Mouse (Mus musculus): Measurements from ENCODE around the gene Il33.

Il33 gene

DNA sequence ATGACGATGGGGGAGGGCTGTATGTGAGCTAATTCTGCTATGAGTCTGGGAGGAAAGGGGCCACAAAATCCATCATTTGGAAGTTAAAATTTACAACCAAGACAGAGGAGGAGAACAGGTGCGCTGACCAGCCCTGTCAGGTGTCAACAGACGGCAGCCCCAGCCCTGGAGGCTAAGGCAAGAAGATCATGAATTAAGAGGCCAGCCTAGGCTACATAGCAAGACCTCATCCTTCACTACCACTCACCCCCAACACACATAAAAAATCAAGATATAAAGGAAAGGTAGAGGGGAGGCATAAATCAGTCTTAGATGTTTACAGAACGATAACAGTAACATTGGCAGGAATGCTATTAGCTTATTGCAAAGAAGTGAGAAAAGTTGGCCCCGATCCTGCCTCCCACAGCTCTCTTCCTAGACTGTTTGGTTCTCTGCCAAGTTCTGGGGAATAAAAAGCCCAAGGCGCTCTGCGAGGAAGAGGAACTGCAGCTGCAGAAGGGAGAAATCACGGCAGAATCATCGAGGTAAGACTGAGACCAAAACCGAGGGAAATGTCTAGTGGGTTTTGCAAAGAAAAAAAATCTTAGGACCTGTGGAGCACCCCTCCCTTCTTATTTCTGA, at the start of gene Il33:
Gene Il33, plus strand, starts transcription at position 477 of the 621 bp plus-strand sequence.
- peak; percentile 51 for DNase-seq

DNA sequence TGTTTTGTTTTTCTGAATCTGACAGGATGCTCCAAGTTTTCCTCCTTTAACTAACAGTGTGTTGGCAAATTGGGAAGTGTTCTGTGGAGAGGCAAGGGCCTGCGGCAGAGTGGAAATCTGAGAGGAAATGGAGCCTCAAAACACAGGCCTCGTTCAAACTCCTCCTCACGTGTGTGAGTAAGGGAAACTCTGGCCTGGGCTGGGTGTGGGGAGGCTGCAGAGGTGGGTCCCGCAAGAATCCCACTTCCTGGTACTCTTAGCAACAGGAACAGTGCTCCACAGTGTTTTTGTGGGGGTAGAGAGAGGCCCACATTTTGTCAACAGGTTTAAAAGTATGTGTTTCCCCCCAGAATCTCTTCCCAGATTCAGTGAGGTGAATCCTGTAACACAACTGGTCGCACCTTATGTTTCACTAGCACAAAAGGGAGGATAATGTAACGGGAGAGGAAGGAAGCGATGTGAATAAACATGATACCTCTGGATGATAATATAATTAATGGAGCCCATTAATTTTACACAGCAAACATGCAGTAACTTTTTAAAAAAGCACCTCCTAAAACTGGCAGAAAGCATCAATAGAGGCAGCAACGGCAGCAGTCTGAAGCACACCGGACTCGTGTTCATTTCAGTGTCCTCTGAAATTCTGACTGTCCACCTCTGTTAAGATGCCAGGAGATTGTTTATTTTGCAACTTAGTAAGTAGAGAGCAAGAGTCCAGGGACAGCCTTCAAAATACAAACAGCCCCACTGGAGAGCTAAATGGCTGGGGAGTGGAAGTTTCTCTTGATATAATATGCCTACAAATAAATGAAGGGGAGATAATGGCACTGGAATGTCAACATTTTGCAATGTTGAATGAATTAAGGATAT, 47.3 kb upstream of the Il33 start:
- no peak for DNase-seq

DNA sequence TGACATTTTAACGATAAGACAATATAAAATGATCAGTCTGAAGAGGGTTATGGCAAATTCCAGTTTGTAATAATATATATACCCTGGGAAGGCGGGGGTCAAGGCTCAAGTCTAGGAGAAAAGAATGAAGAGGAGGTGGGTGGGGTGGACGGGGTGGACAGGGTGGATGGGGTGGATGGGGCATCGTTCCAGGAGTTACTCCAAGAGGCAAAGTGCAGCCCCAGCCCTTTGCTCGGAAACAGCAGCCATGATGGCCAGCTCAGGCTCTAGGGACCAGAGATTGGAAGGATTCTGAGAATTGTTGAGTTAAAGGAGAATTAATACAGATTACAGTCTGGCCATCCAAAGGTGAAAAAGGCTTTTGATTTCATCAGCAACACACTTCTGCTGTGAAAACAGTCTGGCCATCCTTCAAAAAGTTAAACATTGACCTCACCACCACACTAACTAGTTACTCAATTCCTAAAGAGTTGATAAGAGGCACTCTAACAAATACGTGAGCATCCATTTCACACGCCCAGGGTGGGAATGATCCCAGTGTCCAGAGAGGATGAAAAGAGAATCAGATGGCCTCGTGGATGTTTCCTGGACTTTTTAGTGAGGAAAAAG, 45.9 kb upstream of the Il33 start:
- no peak for DNase-seq

DNA sequence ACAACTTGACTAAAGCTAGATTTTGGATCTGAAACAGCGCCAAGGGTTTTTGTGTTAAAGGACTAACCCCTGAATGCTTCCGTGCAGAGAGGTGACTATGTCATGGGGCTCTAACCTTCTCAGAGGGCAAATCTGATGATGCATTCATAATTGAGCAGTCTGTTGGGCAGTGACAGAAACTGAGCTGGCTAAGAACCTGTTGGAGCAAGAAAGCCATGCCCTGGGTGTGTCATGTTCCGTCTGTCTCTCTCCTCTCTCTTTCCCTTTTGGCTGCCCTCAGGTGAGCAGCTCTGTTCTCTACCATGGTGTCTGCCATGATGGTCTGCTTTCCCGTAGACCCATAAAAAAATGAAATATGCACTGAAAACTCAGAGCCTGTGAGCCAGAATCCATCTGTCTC, 44.0 kb upstream of the Il33 start:
- DNase-seq = no peak

DNA sequence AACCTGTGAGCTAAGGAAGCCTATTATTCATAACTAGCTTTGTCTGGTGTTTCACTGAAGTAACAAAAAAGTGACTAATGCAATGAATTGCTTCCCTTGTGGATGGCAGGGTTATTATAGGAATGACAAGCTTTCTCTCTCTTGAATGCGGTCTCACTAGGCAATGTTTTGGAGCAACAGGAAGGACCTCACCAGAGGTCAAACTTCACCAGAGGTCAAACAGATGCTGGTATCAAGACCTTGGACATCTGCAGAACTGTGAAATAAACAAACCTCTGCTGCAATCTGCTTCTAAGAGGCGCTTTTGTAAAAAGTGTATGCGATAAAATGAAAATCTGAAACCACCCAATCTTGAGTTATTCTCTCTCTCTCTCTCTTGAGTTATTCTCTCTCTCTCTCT, 42.2 kb upstream of the Il33 start:
- no peak for DNase-seq

DNA sequence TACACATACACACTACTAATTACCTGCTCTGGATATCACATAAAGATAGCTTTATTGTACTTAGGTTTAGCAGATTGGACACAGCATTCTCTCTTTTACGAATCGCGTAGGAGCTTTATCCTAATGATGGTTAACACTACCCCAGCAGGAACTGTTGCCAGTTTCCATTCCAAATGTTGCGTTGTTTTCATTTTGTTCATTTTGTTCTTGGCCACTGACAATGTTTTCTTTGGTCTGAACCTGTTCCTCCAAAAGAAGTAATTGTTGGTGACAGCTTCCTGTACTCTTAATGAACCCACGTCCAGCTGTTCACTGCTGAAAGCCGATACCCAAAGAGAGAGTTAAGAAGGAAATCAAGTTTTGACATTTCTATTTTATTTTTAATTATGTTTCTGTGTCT, 39.4 kb upstream of the Il33 start:
- DNase-seq = no peak

DNA sequence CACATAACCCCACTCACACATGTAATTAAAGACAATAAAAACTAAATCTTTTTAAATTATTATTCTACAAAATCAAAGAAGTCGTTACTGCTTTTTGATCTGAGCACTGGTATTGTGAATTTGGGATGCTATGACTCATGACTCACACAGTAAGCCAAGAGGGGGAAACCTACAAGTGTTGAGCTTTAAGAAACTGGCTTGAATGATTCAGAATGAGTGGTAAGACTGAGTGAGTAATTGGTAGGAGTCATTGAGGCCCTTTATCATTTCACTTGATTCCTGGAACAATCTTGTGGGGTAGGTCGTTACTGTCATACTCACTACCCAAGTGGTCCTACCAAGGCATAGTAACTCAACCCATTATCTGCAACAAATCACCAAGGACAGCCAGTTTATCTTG, 37.4 kb upstream of the Il33 start:
- DNase-seq = no peak

DNA sequence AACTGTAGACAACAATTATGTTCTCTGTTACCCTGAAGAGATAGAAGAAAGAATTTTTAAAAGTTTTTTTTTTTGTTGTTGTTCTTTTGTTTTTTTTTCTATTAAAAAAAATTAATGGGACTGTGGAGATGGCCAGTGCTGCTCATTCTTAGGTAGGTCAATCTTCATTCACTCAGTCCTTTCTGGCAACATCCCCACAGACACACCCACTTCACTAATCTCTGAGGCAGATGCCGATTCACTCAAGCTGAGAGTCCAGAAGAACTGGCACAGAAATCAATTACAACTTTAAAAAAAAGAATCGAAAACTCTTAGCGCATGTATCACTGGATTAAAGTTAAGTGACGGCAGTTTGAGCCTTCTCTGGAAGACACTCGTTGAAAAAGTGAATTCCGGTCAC, 36.0 kb upstream of the Il33 start:
- DNase-seq = no peak

DNA sequence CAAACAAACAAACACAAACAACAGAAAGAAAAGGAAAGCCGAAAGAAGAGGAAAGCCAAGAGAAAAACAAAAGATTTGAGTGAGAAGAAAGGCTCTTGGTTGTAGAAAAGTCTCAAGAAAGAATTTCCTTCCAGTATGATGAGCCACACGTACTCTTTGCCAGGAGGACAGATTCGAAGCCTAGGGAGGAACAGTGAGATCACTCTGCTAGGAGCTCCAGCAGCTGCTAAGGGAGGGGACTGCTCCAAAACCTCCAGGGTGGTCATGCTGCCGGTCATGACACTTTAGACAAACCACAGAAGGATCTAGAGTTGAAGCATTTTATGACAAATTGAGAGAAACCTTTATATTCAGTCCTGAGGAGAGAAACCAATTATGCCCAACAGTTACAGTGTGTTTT, 32.9 kb upstream of the Il33 start:
- no peak for DNase-seq

DNA sequence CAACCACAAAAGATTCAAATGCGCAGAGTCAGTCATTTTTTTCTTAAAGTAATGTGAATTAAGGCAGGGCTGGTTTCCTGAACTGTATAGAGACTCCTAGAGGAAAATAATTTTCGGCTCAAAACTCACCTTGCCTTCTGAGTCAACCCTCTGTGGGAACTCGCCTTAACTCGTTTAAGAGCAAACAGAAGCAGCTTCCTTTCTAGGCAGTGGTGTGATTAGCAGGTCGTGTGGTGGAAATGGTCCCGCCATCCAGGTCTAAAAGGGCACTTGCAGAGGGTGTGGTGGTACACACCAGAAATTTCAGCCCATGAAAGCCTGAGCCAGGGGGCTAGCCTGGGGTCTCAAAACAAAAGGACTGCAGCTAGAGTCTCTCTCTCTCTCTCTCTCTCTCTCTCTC, 32.1 kb upstream of the Il33 start:
- no peak for DNase-seq

DNA sequence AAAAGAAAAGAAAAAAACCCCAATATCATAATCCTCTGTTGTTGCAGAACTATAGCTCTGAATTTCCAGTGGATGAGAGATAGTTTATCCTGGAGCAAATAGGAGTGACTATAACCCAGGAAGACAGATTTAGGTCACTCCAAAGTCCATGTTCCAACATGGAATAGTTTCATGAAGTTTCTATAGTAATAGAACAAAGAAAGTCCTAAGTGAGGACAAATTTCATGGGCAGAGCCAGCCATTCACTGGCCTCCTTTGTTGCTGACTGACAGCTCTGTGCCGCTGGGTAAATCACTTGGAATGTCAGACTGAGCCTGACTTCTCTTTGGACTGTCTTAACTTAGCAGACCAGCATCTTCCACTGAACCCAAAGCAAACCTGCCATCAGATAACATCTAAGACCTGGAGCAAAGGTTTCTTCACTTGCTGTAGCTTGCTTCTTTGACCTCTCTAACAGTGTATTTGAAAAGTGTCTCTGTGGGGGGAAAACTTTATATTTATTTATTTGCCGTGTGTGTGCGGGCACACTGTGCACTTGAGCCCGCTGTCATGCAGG, 31.1 kb upstream of the Il33 start:
- DNase-seq = no peak

DNA sequence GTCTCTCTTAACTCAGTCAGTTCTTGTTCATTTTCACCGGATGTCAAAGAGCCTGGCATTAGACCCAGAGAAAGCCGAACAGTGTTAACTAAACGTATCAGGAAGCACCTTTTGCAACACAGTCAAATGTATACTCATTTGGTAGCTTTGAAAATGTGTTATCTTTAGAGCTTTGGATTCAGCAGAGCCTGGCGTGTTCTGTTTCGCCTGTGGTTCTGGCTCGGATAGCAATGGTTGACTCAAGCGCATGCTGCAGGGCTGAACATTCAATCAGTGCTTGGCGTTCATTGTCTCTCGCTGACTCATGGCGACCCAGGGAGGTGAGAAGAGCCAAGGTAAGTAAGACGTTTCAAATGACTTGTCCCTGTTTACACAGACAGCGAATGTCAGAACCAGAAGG, 30.5 kb upstream of the Il33 start:
- no peak for DNase-seq

DNA sequence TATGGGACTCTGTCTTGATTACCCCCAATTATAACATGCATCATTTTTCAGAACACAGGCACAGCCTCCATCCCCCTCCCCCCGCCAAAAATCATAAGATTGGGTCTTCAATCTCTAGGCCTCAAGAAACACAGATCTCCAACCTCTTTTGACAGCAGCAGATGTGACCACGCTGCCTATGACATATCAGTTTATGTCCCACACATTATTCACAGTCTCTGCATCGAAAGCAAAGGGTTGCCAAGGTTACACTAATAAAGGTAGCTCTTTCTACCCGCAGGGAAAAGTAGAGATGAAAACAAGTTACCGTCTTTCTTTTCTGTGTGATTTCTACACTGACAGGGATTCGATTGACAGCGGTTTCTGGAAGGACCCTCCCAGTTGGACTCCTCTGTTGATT, 29.9 kb upstream of the Il33 start:
- no peak for DNase-seq

DNA sequence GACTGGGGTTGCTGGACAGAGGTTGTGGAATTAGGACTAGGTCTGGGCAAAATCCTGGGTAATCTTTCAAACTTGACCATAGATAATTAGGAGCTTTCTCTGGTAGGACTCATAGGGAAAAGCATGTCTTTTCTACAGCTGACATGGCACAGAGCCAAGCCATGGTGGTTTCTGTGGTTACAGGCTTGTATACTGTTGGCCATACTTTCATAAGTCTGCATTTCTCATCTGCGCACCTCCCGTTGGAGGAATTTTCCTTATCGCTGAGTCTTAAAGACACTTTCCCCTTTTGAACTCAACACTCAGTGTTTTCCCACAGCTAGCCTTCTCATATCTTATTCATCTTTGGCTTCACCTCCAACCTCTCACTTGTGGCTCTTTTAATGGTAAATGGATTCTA, 24.6 kb upstream of the Il33 start:
- DNase-seq = no peak

DNA sequence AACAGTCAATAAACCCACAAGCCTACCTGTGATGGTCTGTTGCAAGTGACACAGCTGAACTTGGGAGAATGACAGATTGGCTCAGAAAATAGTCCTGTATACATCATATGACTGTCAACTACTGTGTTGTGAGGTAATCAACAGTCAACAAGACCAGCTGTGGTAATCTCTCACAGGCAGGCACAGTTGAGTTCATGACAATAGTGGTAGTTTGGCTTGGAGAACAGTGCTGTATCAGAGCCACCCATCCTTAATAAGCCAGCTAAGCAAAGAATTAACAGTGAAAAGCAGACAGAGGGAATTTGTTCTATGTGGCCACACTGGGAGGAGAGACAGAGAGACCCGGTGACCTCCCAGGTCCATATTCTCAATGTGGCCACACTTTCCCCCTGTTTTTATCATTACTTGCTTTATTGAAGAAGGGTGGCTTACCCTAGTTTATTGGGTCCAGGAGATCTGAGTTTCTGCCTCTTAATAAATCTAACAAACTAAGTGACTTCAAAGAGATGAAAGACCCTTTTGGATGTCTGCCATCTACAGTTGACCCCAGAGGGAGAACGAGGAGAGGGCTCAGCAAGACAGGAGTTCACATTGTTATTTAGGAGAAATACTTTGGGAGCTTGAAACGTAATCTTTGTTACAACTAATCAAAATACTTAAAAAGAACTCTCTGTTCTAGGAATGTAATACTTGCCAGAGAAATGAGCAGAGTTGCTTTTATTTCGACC, 22.4 kb upstream of the Il33 start:
- DNase-seq = no peak

DNA sequence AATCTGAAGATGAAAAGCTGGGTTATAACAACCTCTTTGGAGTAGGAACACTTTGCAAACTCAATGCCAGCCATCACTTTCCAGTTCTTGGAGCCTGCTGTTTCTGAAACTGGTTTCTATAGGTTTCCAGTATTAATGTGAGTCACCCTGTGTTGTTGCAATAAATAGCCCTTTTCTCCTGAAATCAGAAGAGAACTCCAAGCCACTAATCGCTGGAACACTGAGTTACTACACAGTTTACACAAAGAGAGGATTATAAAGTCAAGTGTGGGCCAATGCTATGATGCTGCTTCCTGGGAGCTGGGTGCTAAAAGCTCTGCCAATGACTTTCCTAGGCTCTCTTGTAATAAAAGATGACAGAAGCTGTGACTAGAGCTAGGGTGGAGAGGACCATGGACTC, 19.0 kb upstream of the Il33 start:
- DNase-seq = no peak

DNA sequence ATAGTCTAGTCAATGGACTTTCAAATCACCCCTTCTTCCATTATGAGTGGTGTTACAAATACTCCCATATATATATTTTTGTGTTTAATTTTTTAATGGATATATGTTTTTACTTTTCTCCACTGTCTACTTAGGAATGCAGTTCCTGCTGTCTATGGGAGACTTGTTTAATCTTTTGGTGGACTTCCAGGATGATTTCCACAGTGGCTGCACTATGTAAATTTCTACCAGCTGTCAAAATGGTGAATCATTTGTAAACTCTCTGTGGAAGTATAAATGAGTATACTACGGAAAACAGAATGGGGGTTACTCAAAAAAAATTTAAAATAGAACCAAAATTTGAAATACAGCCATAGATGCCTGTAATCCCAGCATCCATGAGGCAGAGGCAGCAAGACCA, 15.7 kb upstream of the Il33 start:
- DNase-seq = no peak

DNA sequence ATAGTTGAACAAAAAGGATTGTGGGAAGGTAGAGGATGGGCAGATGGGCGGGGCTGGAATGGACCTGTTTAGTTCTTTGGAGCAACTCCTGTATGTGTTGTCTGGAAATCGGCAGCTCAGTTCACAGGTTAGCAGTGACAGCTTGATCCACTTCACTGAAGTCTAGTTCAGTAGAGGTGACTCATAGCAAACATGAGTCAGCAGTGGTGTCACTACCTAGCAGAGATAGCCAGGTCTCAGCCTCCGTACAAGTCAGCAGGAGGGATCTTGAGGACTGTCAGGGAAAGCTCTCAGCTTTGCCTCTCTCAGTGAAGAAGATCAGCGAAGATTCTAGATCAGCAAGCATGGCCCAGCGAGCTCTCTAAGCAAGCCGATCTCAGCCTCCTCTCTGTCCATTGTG, 13.0 kb upstream of the Il33 start:
- DNase-seq = no peak

DNA sequence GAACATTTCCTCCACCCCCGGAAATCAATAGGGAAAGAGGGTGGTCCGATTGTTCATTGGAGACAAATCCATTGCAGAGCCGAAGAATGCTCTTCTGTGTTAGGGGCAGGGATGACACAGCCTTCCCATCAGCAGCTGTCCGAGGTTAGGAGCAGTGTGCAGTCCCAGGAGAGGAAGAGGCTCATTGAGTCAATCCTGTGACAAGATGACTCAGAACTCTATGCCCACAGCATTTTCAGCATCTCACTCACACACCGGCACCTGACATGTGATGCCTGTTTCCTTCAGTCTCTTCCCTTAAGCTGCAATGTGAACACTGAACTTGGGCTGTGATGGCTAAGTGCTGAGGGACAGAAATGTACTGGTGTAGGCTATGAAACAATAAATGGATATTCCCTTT, 7.5 kb upstream of the Il33 start:
- DNase-seq = no peak

DNA sequence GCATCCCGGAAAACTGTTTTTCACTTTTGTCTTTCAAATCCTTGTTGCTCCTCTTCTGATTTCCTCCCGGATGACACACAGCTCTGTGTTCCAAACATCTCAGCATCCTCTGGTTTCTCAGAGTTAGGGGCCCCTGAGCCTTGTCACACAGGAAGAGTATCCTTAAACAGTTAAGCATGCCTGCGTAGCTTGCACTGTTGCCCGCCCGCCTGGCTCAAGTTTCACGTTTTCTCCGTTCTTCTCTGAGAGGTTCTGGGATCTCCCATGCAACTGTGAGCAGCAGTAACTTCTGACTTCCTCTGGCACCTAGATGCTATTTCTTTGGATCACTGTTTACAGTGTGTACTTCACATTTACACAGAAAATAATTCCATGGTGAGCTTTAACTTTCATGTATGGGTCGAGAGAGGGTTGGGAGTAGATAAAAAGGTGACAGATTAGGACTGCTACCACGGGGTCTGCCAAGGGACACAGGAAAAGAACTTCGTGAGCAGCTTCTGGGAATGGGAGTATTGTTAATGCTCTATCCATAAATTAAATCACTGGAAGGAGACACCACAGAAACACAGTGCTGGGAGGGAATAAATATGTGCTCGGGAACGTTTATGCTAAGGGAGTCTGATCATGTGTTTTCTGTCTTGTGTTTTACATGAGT, 1.3 kb downstream of the Il33 start:
- no peak for DNase-seq

DNA sequence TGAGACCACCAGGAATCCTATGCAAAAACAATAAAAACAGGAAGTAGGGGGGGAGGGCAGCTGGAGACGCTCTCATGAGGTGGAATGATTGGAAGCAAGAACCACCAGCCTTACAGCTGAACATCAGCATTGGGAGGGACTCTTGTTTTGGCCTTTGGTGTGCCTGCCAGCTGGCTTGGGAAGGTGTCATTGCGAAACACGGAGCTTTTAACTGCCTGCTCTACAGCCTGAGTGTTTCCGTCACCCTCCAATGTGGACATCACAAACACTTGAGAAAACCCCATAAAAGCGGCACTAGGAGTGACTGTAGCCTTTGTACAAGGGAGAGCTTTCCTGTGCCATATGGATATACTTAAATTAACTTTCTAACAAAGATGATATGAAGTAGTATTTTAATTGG, 5.4 kb downstream of the Il33 start:
- no peak for DNase-seq

DNA sequence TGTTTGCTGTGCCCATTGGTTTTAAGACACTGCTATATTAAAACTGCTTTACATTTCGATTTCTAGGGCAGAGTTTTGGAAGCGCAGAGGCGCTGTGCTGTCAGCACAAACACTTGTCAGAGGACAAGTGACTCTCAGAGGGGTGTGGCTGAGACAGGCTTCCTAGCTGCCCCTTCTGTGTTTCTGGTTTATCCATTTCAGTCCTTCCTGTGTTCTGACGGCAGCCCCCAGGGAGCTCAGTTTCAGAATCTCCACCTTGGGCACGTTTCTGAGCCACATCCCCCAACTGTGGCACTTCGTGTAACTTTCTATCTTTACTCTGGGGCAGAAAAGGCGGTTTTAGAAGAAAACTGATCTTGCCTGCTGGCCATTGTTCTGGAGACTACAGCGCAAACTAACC, 12.5 kb downstream of the Il33 start:
- no peak for DNase-seq

DNA sequence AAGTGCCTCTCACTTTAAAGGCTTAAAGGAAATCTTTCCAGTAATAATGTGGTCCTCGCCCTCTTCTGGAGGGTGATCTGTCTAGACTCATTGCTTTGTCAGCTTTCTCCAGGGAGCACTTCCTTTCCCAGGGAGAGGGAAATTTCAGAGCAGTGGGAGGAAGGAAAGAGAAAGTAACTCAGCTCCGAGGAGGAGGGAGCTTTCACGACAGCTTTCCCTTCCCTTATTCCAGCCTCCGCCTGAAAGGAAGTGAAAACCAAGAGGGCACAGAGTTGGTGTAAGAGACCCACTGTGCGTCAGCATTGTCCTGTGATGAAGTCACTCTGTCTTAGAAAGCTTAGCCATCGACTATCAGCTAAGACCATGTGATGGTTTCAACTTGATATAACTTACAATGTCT, 15.3 kb downstream of the Il33 start:
- no peak for DNase-seq

All from right cerebral cortex, postnatal 4 days (tissue).